Mouse (Mus musculus) cerebellum, adult (tissue): ENCODE results near the gene Gm17018.

ENCODE experiments used
- ATAC-seq: cut with Nextera tagmentation; 2 replicates; pipeline ENCODE4 v1.9.2; 2017; ENCODE audit warnings: mild to moderate bottlenecking, moderate library complexity, mixed read lengths; ENCODE audit not compliant: insufficient number of reproducible peaks, low FRiP score, low TSS enrichment

Gene Gm17018

DNA sequence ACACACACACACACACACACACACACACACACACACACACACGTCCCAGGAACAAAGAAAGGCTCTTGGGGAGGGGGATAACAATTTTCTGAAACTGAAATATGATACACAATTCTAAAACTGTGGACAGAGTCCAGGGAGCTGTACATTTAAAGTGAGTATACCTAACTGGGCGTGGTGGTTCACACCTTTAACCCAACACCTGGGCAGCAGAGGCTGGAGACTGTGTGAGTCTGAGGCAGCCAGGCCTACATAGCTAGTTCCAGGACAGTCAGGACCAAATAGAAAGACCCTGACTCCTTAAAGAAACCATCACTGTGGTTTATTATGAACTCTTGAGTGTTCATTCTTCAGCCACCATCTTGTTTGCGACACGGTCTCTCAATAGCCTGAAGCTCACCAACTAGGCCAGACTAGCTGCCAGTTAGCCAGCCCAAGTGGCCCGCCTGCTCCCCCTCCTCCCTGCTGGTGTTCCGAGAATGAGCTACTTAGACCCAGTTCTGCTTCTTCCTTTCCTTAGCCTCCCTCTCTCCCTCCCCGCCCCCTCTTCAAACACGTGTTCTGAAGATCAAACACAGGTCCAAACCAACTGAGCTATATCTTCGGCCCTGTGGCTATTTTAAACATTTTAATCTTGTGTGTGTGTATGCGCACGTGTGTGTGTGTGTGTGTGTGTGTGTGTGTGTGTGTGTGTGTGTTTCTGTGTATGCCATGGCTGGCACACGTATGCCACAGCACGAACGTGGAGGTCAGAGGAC is 59.5 kb downstream of the Gm17018 start:
- ATAC-seq, result no peak

DNA sequence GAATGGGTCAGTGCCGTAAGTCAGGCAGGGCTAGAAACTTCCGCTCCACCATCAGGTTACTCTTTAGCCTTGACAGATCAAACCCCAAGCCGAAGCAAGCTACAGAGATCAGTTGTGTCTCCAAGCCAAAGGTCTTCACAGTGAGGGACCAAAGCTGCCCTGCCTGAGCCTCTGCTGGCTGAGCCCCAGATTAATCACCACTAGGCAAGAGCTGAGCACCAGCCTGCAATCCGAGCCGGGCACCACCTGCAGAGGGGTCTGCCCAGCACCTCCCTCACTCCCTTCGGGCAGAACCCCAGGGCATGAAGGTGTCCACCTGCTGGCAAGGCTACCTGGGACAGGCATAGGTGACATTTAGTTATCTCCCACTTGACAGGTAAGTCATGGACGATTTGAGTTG is 60.6 kb downstream of the Gm17018 start:
- no peak for ATAC-seq

DNA sequence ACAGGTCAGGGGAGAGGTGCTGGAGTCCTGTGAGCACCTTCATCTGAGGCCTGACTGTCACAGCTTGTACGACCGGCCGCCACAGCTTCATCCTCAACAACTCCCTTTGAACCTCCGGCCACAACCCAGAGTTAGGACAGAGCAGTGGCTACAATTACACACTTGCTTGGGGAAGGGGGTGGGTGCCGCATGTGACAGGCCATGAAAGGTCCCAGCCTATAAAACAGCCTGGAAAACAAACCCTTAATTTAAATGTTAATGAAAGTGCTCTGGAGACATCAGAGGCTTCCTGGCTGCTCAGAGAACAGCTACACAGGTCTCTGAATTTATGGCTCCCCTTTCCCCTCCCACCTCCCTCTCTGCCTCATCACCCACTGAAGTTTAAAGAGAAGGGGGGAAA is 61.7 kb downstream of the Gm17018 start:
- ATAC-seq, result no peak

DNA sequence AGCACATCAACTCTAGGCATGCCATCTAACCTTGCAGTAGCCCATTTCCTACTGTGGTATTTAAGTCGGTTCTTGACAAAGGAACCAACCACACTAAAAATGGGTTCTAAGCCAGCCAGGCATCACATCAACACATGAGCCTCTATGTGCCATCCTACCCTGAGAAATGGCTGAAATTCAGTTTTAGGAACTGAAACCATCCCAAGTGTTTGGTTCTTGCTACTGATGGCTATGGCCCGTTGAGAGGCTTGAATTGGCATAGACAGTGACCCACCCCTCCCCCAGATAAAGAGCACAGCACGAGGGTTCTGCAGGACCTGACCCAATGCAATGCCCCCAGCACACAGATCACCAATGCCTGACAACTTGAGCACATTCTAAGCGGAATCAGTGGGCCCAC is 63.3 kb downstream of the Gm17018 start:
- ATAC-seq, result no peak

DNA sequence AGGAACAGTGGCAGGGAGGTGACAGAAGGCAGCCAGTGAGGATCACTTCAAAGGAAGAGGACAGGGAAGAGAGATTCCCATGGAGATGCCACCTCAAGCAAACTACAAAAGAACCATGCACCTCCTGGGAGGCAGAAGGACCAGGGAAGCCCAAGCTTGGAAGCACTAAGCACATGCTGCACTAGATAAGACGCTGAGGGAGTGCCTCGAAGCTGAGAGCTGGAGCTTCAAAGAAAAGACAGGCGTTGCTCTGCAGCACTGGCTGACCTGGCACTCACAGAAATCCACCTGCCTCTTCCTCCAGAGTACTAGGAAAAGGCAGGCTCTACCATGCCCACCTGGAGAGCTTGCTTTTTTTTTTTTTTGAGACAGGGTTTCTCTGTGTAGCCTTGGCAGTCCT is 66.6 kb downstream of the Gm17018 start:
- no peak for ATAC-seq

DNA sequence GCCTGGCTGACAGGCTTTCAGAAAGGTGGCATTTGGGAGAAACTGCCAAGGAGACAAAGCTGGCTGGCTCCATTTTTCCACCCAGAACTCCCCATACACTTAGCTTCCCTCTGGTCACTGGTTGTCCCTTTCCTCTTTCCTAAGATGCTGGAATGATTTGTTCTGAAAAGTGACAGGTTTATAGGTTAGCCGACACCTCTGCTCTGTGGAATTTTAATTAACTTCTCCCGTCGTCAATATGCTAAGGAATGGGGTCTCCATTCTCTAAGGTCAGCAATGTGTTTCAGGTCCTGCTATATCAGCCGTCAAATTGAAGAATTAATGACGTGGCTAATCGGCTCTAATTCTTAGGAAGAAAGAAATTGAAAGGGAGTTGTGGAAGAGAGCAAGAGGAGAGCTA is 68.2 kb downstream of the Gm17018 start:
- no peak for ATAC-seq

DNA sequence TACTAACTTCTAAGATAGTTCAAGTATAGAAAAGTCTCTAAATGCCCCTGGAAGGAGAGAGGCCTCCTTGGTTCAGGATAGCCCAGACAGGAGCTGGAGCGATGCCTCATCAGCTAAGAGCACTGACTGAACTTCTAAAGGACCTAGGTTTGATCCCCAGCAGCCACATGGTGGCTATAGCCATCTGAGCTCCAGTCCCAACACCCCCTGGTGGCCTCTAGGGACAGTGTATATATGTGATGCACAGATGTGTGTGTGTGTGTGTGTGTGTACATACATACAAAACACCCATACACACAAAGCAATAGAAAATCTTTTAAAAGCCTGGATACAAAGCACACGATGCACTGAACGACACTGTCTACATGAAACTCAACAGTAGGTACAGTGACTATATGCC is 68.8 kb downstream of the Gm17018 start:
- ATAC-seq, result no peak
